ENCODE assay signal across 8 mouse cellular contexts in the genomic region with DNA sequence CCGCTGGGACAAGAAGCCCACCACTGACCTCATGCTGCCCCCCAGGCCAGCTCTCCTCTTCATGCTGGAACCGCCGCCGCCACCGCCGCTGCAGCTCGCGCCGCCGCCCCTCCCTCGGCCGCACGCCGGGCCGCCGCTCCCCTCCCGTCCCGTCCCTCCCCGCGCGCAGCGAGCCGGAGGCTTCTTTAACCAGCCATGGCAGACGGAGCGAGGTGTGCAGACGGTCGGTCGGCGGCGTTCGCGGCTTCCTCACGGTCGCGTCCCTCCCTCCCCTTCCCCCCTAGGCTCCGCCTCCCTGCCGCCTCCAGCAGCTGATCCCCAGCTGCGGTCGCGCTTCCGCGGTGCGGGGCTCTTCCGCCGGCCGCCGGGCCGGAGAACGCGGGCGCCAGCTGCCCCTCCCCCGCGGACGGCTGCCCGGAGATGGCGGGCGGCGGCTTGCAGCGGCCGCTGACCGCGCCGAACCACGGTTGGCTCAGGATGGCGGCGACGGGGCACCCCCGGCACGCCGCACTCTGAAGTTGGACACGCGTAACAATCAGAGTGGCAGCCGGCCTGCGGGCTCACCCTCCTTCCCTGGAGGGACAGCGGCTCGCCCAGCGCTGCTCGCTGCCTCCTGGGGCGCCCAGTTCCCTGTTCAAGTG. TPM values are rescaled to one million over a fixed set of nuclear protein-coding genes. Genes with fewer than 3 reads are reported as not detected.
A peak's percentile ranks its signal among the peaks of the same experiment; 100 is the strongest.
DNase-seq lines count a peak whose midpoint lies in the region; ATAC-seq lines count a peak whose summit lies in the region.

A gene (minus strand): TSS at position 266 of the 641 bp plus-strand sequence.

- H3K9me3 ChIP-seq in hindbrain, embryonic 10.5 days: no peaks in the 10 kb centered on the region
- no peaks in the 10 kb centered on the region for H3K9me3 ChIP-seq in lung, embryonic 16.5 days (ENCODE audit: control insufficient read depth, low read length)

- H3K27ac ChIP-seq in hindbrain, embryonic 10.5 days: peak within 1 kb of the TSS; percentile 97
- peak within 1 kb of the TSS; percentile 97 for H3K27ac ChIP-seq in lung, embryonic 16.5 days (ENCODE audit: low read length)

- H3K27me3 ChIP-seq in hindbrain, embryonic 10.5 days (ENCODE audit: insufficient read depth, poor library complexity, severe bottlenecking): no peaks in the 10 kb centered on the region
- no peaks in the 10 kb centered on the region for H3K27me3 ChIP-seq in lung, embryonic 16.5 days (ENCODE audit: control insufficient read depth, insufficient read depth, low read depth, low read length)

- peak; percentile 89 for DNase-seq in Muller cell, postnatal 12 days (ENCODE audit: inconsistent ontology term)
- DNase-seq in cerebellum, adult 9-11 months: peak; percentile 81
- peak in 1 of 2 experiments; percentile 80 for DNase-seq in frontal cortex, adult 2 months (ENCODE audit: extremely low spot score in 1 of 2, low spot score in 1 of 2)
- DNase-seq in hindbrain, embryonic 10.5 days (ENCODE audit: low spot score): peak; percentile 81
- peak; percentile 74 for DNase-seq in layer of hippocampus, adult 9-11 months
- DNase-seq in ovary, postnatal 10 days (ENCODE audit: low spot score): peak; percentile 38
- DNase-seq in thymus, postnatal 0 days (ENCODE audit: low spot score): peak; percentile 86

- peak within 1 kb of the TSS; percentile 76 for H3K4me2 ChIP-seq in lung, embryonic 16.5 days (ENCODE audit: low read depth, low read length)

- WGBS in hindbrain, embryonic 10.5 days: under 1% methylated on average over 76 of the region's 79 CpGs
- whole genome bisulfite sequencing in lung, embryonic 16.5 days: under 1% methylated on average over 60 of the region's 79 CpGs

- peaks cover 34% of the 10 kb centered on the region for H3K4me1 ChIP-seq in hindbrain, embryonic 10.5 days (replicated peaks)
- peaks cover 8% of the 10 kb centered on the region for H3K4me1 ChIP-seq in lung, embryonic 16.5 days (replicated peaks; ENCODE audit: control insufficient read depth, insufficient read depth, low read length)

- ATAC-seq in lung, embryonic 16.5 days (ENCODE audit: low read depth): peak; percentile 78

- H3K36me3 ChIP-seq in hindbrain, embryonic 10.5 days: peaks cover 3% of the 10 kb centered on the region; the same call in 1 of the 2 replicates
- H3K36me3 ChIP-seq in lung, embryonic 16.5 days (ENCODE audit: control insufficient read depth, insufficient read depth, low read length): no peaks in the 10 kb centered on the region

- H3K4me3 ChIP-seq in hindbrain, embryonic 10.5 days: peak within 1 kb of the TSS; percentile 96
- peak within 1 kb of the TSS; percentile 90 for H3K4me3 ChIP-seq in lung, embryonic 16.5 days (ENCODE audit: low read length)

- H3K9ac ChIP-seq in lung, embryonic 16.5 days (ENCODE audit: low read length): peak within 1 kb of the TSS; percentile 97

RNA-seq across cellular contexts. Expression of the gene that starts here (rescaled TPM):
- 44.5 and 45.2 TPM in 2 replicates for polyA plus RNA-seq in frontal cortex, adult 2 months (2012; rRNA removed)
- polyA plus RNA-seq in hindbrain, embryonic 10.5 days (2016; fragmentation: Nextera tagmentation; extraction: Ambion mirVana): 12.1 and 12.8 TPM in 2 replicates
- polyA plus RNA-seq in lung, embryonic 16.5 days (2015; fragmentation: Nextera tagmentation; extraction: Ambion mirVana): 9.8 and 11.6 TPM in 2 replicates
- polyA plus RNA-seq in thymus, postnatal 0 days (2015; fragmentation: Nextera tagmentation; extraction: Ambion mirVana): 8.9 TPM in 2 replicates
